ENCODE assay signal across 14 mouse cellular contexts in the genomic region with DNA sequence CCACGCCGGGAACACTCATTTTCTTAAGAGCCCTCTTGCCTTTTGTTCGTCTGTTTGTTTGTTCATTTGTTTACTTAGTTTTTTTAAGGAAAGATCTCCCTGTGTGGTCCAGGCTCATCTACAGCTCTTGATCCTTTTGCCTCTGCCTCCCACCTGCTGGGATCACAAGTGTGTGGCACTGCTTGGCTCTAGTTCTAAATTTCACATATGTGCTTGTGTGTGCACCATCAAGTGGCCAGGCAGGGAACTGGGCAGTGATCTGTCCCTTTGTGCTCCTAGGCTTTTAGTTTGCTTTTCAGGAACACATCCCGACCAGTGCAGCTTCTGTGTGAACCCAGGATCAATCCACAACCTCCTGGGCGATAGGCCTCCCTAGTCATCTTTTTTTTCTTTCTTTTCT. TPM values are rescaled to one million over a fixed set of nuclear protein-coding genes. Genes with fewer than 3 reads are reported as not detected.
DNase-seq lines count a peak whose midpoint lies in the region; ATAC-seq and TF ChIP-seq lines count a peak whose summit lies in the region.
"Had no signal": no experiment of that assay in that cellular context is flagged by ENCODE, and none has a peak within 500 bp of the region (broad histone marks: within the 10 kb centered on the region; RNA-seq: fewer than 3 reads in every experiment).

No protein-coding gene starts in this region.

- WGBS in forebrain, postnatal 0 days = 48% methylated on average over 5 of the region's 5 CpGs
- WGBS in forebrain, embryonic 16.5 days = 37% methylated on average over 5 of the region's 5 CpGs

- no peaks in the 10 kb centered on the region for H3K36me3 ChIP-seq in forebrain, postnatal 0 days (ENCODE audit: insufficient read depth)
- H3K36me3 ChIP-seq in forebrain, embryonic 16.5 days (ENCODE audit: control insufficient read depth, insufficient read depth) = no peaks in the 10 kb centered on the region
- H3K36me3 ChIP-seq: embryonic facial prominence, embryonic 15.5 days; forebrain, embryonic 15.5 days; midbrain, embryonic 12.5 days had no signal

- H3K4me1 ChIP-seq in forebrain, postnatal 0 days (ENCODE audit: insufficient read depth) = no peaks in the 10 kb centered on the region
- no peaks in the 10 kb centered on the region for H3K4me1 ChIP-seq in forebrain, embryonic 16.5 days (replicated peaks; ENCODE audit: control insufficient read depth, insufficient read depth, low read length)
- H3K4me1 ChIP-seq: embryonic facial prominence, embryonic 15.5 days; forebrain, embryonic 15.5 days; limb, embryonic 13.5 days; midbrain, embryonic 12.5 days had no signal

- no peaks in the 10 kb centered on the region for H3K27me3 ChIP-seq in forebrain, postnatal 0 days (ENCODE audit: insufficient read depth, low read length)
- H3K27me3 ChIP-seq in forebrain, embryonic 16.5 days (replicated peaks; ENCODE audit: control insufficient read depth, insufficient read depth, low read length) = no peaks in the 10 kb centered on the region
- H3K27me3 ChIP-seq: embryonic facial prominence, embryonic 15.5 days; forebrain, embryonic 15.5 days; limb, embryonic 13.5 days; midbrain, embryonic 12.5 days had no signal

- peak; percentile 20; the same call in 1 of the 2 replicates for TF ChIP-seq CTCF in forebrain, postnatal 0 days (IDR thresholded peaks at IDR 0.05; ENCODE audit: low read depth)
- TF ChIP-seq CTCF in layer of hippocampus, adult 2 months (conservative IDR thresholded peaks at IDR 0.05) = peak; percentile 43

- H3K9me3 ChIP-seq in forebrain, postnatal 0 days (ENCODE audit: low read length) = no peaks in the 10 kb centered on the region
- no peaks in the 10 kb centered on the region for H3K9me3 ChIP-seq in forebrain, embryonic 16.5 days (ENCODE audit: control insufficient read depth, low read length)
- H3K9me3 ChIP-seq: embryonic facial prominence, embryonic 15.5 days; forebrain, embryonic 15.5 days; limb, embryonic 13.5 days; midbrain, embryonic 12.5 days had no signal

- no peak overlapping the region for H3K27ac ChIP-seq in forebrain, postnatal 0 days (ENCODE audit: low read depth, low read length)
- H3K27ac ChIP-seq in forebrain, embryonic 16.5 days (ENCODE audit: low read length) = no peak overlapping the region
- no peak overlapping the region for H3K27ac ChIP-seq in layer of hippocampus, adult 2 months
- H3K27ac ChIP-seq: embryonic facial prominence, embryonic 15.5 days; forebrain, embryonic 15.5 days; limb, embryonic 13.5 days; midbrain, embryonic 12.5 days had no signal

- no peak overlapping the region for H3K9ac ChIP-seq in forebrain, postnatal 0 days
- no peak overlapping the region for H3K9ac ChIP-seq in forebrain, embryonic 16.5 days (replicated peaks; ENCODE audit: low read depth, low read length)
- H3K9ac ChIP-seq: embryonic facial prominence, embryonic 15.5 days; forebrain, embryonic 15.5 days; limb, embryonic 13.5 days; midbrain, embryonic 12.5 days had no signal

- DNase-seq in forebrain, postnatal 0 days = no peak
- DNase-seq in layer of hippocampus, adult 2 months (ENCODE audit: low spot score in 2 of 2) = no peak
- DNase-seq in layer of hippocampus, adult 18-20 months (ENCODE audit: low spot score in 2 of 2) = no peak
- peak; percentile 66 for DNase-seq in ES-CJ7 (ENCODE audit: low read depth, low spot score)
- DNase-seq in kidney, postnatal 14 days = peak; percentile 13
- DNase-seq in cerebellum, adult 9-11 months = no peak
- DNase-seq in heart, adult 9 months (ENCODE audit: low spot score in 2 of 2) = no peak
- DNase-seq: cerebellum, postnatal 36 days; layer of hippocampus, postnatal 36 days had no signal

- no peak overlapping the region for H3K4me2 ChIP-seq in forebrain, postnatal 0 days (ENCODE audit: low read depth)
- no peak overlapping the region for H3K4me2 ChIP-seq in forebrain, embryonic 16.5 days (ENCODE audit: low read length)
- H3K4me2 ChIP-seq: embryonic facial prominence, embryonic 15.5 days; forebrain, embryonic 15.5 days; limb, embryonic 13.5 days; midbrain, embryonic 12.5 days had no signal

- no peak overlapping the region for H3K4me3 ChIP-seq in forebrain, postnatal 0 days (ENCODE audit: low read depth, low read length)
- no peak overlapping the region for H3K4me3 ChIP-seq in forebrain, embryonic 16.5 days (replicated peaks; ENCODE audit: low read length)
- H3K4me3 ChIP-seq in layer of hippocampus, adult 2 months = no peak overlapping the region
- H3K4me3 ChIP-seq: embryonic facial prominence, embryonic 15.5 days; forebrain, embryonic 15.5 days; limb, embryonic 13.5 days; midbrain, embryonic 12.5 days had no signal

- ATAC-seq in forebrain, postnatal 0 days = no peak
- no peak for ATAC-seq in forebrain, embryonic 16.5 days
- ATAC-seq: forebrain, embryonic 15.5 days had no signal

RNA-seq across cellular contexts. Expression of gene Gk5, which starts 8.8 kb away (rescaled TPM):
- 6.1 and 6.7 TPM in 2 replicates for total RNA-seq in forebrain, postnatal 0 days (2014; rRNA removed)
- polyA plus RNA-seq in forebrain, postnatal 0 days (2015; fragmentation: Nextera tagmentation; extraction: Ambion mirVana) = 1.2 and 2.4 TPM in 2 replicates
- polyA plus RNA-seq in forebrain, embryonic 16.5 days (2015; fragmentation: Nextera tagmentation; extraction: Ambion mirVana) = 2.7 and 2.8 TPM in 2 replicates
- total RNA-seq in layer of hippocampus, adult 2 months (2021) = 1 to 10 TPM; 4.5 to 5.6 TPM
- 1 to 10 TPM; 3.3 TPM for total RNA-seq in layer of hippocampus, adult 18-20 months (2021)

Comparison
In these comparisons a context has a peak if more than half of its experiments do, and no peak if none do; other contexts are left out.
1. DNase-seq: peak in ES-CJ7 (single experiment) and kidney, postnatal 14 days (single experiment); none in forebrain, postnatal 0 days (single experiment), layer of hippocampus, adult 2 months (0 of 2), layer of hippocampus, adult 18-20 months (0 of 2), cerebellum, adult 9-11 months (single experiment) and heart, adult 9 months (0 of 2).